Mouse (Mus musculus) gastrocnemius, adult 2 months (tissue): ENCODE data around the gene L2hgdh. TPM values are rescaled to one million over a fixed set of nuclear protein-coding genes. Genes with fewer than 3 reads are reported as not detected.

Experiments
- DNase-seq: peaks from one replicate; pipeline ENCODE4 v3.0.0; 2022
- H3K27ac ChIP-seq: fragments of 200-600 bp; 2 replicates; pipeline ENCODE4 v1.8.1; 2022; ENCODE audit warnings: mild to moderate bottlenecking
- H3K4me3 ChIP-seq: fragments of 200-600 bp; 2 replicates; pipeline ENCODE4 v1.8.1; 2022; ENCODE audit warnings: mild to moderate bottlenecking, moderate library complexity
- CTCF ChIP-seq: fragments of 200-600 bp; IDR thresholded peaks from 2 replicates; pipeline ENCODE4 v1.8.1; 2022; ENCODE audit warnings: antibody characterized with exemption, mild to moderate bottlenecking, moderate library complexity
- intact Hi-C: fragments of 180-260 bp; cut with DNase I; formaldehyde crosslinking; loops from one replicate; pipeline ENCODE4 v1.15.1; 2025
- total RNA-seq, 2 experiments: library from RNA; stranded (reverse); gene quantifications; 2 replicates each; pipeline ENCODE4 v1.2.3; 2021

L2hgdh gene
- total RNA-seq, 2 experiments from 2014 or later: 38.7 to 39.6 TPM

DNA sequence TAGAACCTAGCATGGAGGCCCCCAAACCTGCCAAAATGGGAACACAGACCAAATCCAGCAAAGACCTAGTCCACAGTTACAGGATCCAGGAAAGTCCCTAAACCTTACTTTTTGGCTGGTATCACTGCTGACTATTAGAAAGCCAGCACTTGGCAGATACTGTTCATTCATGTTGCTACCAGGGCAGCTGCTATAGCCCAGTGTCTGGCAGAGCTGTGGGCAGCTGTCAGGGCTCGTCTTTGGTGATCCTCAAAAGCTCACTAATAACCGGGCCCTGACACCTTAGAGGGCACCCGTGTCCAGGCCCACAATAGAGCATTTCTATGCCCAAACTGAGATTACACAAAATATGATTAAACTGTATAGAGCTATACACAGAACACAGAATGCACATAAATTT lies 1.8 kb downstream of the L2hgdh start:
- Histone ChIP-seq H3K27ac (no peak overlapping the region), H3K4me3 (no peak overlapping the region)
- DNase-seq: no peak
- no peak for TF ChIP-seq CTCF
- intact Hi-C loops: no loop called here

DNA sequence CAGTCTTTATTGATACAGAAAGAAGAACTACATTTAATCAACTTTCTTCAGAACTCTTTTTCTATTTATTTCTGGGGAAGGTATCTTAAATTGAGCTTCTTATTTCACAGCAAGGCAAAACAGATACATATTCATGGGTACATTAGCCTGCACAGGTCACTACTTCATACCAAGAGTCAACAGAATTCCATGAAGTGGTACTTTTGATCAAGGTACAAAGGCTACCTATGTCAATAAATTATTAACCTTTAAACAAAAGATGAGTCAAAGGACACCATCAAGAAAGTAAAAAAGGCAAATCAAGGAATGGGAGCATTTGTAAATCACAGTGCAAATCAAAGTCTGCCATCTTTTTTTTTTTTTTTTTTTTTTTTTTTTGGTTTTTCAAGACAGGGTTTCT lies 11.0 kb downstream of the L2hgdh start:
- no peak for TF ChIP-seq CTCF
- intact Hi-C loops: no loop called here
- DNase-seq: no peak
- H3K4me3 ChIP-seq: no peak overlapping the region
- H3K27ac ChIP-seq: no peak overlapping the region

- intact Hi-C loops: no loop called here
- no peak for TF ChIP-seq CTCF
- no peak overlapping the region for H3K27ac ChIP-seq
- DNase-seq: no peak
- no peak overlapping the region for H3K4me3 ChIP-seq
These were observed 19.7 kb downstream of the L2hgdh start for GRCm38 (mm10) chr12:69704799-69705458.

GRCm38 (mm10) chr12:69698352-69698751 lies 26.3 kb downstream of the L2hgdh start:
- TF ChIP-seq CTCF: no peak
- Histone ChIP-seq H3K27ac (no peak overlapping the region), H3K4me3 (no peak overlapping the region)
- DNase-seq: no peak
- intact Hi-C loops: loop anchor here (5.0 kb wide), 2 partner anchors 61 to 116 kb away; partner anchors contain the start of gene Vcpkmt

DNA sequence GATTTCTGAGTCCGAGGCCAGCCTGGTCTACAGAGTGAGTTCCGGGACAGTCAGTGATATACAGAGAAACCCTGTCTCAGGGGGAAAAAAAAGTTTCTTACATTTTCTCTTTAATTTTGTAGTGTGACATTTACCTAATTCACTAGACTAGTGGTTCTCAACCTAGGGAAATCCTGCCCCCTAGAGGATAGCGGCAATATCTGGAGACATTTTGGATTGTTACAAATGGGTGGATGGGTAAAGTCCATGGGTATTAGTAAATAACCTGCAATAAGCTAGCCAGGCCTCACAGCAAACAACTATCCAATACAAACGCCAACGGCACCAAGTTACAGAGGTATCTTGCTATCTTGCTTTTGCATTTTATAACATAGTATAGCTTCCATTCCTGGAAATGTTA lies 27.9 kb downstream of the L2hgdh start:
- peak; percentile 38 for DNase-seq
- Histone ChIP-seq H3K4me3 (no peak overlapping the region), H3K27ac (no peak overlapping the region)
- intact Hi-C loops: loop anchor here (5.0 kb wide), 2 partner anchors 59 to 114 kb away; partner anchors contain the start of gene Vcpkmt
- TF ChIP-seq CTCF: peak; percentile 78

DNA sequence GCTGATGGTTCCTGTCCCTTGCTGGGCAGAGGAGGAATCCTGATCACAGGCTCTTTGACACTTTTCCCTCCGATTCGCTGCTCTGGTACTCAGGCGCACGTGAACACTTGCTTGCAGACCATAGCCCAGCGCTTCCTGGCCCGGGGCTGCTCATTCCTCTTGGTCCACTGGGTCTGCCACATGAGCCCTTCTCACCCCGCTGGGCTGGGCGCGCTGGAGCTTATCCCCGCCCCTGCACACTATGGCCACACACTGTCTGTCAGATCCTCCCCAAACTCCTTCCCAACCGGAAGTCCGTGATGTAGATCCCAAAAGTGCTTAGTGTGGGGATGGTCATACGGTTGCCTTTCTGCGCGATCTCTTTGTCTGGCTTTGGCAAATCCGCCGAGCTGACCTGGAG lies 31.2 kb downstream of the L2hgdh start:
- intact Hi-C loops: no loop called here
- DNase-seq: no peak
- no peak overlapping the region for H3K4me3 ChIP-seq
- no peak for TF ChIP-seq CTCF
- no peak overlapping the region for H3K27ac ChIP-seq

DNA sequence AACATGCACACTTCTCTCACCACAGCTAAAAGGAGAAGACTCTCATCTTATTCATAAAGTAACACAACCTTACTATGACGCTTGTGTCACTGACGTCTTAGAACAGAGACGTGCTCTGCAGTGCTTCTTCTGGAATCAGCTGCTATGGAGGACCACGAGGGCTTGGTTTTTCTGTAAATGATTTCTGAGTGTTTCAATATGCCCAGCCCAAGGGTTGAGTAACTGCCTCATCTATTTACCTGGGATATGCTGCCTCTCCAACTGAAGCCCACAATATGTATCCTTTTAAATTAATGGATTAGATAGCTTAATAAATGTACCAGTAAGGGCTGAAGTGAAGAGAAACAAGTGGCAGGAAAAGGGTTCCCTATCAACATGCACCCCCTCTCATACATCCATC lies 34.0 kb downstream of the L2hgdh start:
- no peak for DNase-seq
- intact Hi-C loops: no loop called here
- Histone ChIP-seq H3K27ac (no peak overlapping the region), H3K4me3 (no peak overlapping the region)
- TF ChIP-seq CTCF: no peak

DNA sequence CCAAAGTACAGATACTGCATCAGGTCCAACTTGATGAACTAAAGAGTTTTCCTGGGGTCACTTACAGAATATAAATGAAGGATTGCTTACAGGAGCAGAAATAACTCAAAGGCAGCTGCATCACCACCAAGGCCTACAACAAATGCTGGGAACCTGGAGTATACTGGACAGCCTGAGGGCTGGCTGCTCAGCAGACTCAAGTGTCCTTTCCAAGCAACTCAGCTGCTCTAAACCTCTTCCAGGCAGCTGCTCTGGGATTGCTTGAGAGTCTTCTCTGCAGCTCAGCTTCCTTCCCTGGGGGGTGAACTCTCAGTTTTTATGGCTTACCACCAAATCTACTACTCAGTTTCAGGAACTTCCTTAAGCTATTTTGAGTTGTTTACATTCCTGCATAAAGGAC lies 35.6 kb downstream of the L2hgdh start:
- TF ChIP-seq CTCF: no peak
- no peak overlapping the region for H3K27ac ChIP-seq
- intact Hi-C loops: no loop called here

GRCm38 (mm10) chr12:69688368-69688767 lies 36.3 kb downstream of the L2hgdh start:
- Histone ChIP-seq H3K4me3 (no peak overlapping the region), H3K27ac (no peak overlapping the region)
- no peak for TF ChIP-seq CTCF
- intact Hi-C loops: no loop called here
- DNase-seq: no peak

More for the DNA sequence above, 35.6 kb downstream of the L2hgdh start:
- no peak for DNase-seq
- H3K4me3 ChIP-seq: no peak overlapping the region

DNA sequence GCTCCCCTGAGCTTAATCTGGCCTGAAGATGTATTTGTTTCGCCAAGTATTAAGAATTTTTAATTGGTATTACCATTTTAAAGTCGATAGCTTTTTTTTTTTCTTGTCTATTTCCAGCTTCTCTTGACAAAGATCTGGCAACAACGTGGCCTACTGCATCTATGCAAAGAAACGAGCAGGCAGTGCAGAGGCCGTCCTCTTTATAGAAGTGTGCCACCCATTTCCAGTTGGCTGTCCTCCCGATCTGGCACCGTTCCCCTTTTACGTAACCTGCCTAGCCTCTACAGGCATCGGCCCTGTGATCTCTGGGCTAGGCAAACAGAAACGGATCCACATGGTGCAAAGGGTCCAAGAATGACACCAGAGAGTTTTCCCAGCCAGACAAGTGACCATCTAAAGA lies 41.1 kb downstream of the L2hgdh start:
- TF ChIP-seq CTCF: no peak
- Histone ChIP-seq H3K27ac (peak overlapping the region; percentile 96), H3K4me3 (peak overlapping the region; percentile 98)
- intact Hi-C loops: loop anchor here (5.0 kb wide), 1 partner anchor 321 kb away; no protein-coding TSS in a partner anchor
- DNase-seq: peak; percentile 95

GRCm38 (mm10) chr12:69682788-69683419 lies 41.8 kb downstream of the L2hgdh start:
- peak; percentile 25 for DNase-seq
- Histone ChIP-seq H3K4me3 (peak overlapping the region; percentile 98), H3K27ac (peak overlapping the region; percentile 96)
- TF ChIP-seq CTCF: no peak
- intact Hi-C loops: loop anchor here (5.0 kb wide), 1 partner anchor 321 kb away; no protein-coding TSS in a partner anchor

DNA sequence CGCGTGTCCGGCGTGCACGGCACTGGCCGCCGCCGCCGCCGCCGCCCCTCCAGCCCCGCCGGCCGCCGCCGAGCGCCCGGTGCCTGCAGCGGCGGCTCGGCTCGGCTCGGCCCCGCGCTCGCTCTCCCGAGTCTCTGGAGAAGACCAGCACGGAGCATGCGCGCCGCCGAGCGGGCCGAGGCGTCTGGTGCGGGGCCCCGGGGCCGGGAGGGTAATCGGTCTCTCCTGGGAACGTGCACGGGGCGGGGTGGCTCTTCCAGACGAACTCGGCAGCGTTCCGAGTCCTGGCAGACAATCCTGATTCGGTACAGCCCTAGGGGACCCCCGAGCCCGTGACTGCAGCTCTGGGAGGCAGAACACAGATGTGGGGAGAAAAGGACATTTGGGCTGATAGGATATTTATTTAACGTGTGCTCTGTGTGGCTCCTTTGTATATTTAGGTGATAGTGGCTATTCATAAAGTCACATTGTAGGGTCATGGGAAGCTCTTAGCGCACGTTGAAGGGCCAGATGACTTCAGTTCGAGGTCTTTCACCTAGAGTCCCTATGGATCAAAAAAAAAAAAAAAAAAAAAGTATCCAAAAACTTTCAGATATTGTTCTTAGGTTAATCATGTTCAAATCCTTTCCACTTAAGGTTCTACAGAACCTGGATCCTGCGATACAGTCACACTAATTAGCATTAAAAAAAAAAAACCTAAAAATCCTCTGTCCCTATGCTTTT lies 42.4 kb downstream of the L2hgdh start:
- H3K4me3 ChIP-seq: peak overlapping the region; percentile 98
- intact Hi-C loops: loop anchor here (5.0 kb wide), 1 partner anchor 320 kb away; no protein-coding TSS in a partner anchor
- H3K27ac ChIP-seq: peak overlapping the region; percentile 96
- no peak for TF ChIP-seq CTCF
- peak; percentile 95 for DNase-seq

DNA sequence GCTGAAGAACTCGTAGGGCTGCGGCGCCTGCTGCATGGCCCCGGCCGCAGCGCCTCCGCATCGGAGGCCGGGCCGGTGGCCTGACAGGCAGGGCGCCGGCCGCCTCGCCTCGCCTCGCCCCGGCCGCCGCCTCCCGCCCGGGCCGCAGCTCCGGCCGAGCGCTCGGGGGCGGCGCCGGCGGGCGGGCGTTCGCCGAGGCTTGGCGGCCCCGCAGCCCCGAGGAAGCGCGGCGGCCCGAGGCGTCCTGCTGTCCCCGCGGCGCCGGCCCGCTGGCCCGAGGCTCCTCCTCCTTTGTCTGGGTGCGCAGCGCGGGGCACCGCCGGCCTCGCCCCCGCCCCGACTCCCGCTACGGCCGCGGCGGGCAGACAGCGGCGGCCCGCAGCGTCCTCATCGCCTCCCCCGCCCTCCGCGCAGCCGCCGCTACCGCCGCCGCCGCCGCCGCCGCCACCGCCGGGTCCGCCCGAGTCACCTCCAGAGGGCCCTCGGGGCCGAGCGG lies 43.1 kb downstream of the L2hgdh start, which contains the start of gene Sos2:
Gene Sos2, minus strand, starts transcription at position 287 of the 496 bp plus-strand sequence.
- intact Hi-C loops: loop anchor here (5.0 kb wide), 1 partner anchor 319 kb away; no protein-coding TSS in a partner anchor
- TF ChIP-seq CTCF: no peak
- H3K4me3 ChIP-seq: peak within 1 kb of the TSS; percentile 98
- DNase-seq: peak; percentile 85
- peak within 1 kb of the TSS; percentile 96 for H3K27ac ChIP-seq
